Mouse (Mus musculus) heart, embryonic 14.5 days (tissue): ENCODE results near the gene Obox1. TPM values are rescaled to one million over a fixed set of nuclear protein-coding genes. Genes with fewer than 3 reads are reported as not detected.

Experiments used
- polyA plus RNA-seq: library from polyadenylated mRNA; unstranded; fragments of >200 nt; fragmentation: Nextera tagmentation; extraction: Ambion mirVana; gene quantifications from 2 replicates; pipeline ENCODE4 v1.2.1, GENCODE M21; 2014

Obox1 gene
- polyA plus RNA-seq, 1 experiment from 2014 or later = not detected

Other genes starting within 250 kb of the Obox1 start
- gene Obox2, start 227 bp upstream of the Obox1 start, polyA plus RNA-seq = not detected in 2 replicates